Mouse (Mus musculus): ENCODE data around the gene Prr30. TPM values are rescaled to one million over a fixed set of nuclear protein-coding genes. Genes with fewer than 3 reads are reported as not detected.

The Prr30 gene
- not detected for polyA plus RNA-seq (2017; shearing (Covaris generic))

DNA sequence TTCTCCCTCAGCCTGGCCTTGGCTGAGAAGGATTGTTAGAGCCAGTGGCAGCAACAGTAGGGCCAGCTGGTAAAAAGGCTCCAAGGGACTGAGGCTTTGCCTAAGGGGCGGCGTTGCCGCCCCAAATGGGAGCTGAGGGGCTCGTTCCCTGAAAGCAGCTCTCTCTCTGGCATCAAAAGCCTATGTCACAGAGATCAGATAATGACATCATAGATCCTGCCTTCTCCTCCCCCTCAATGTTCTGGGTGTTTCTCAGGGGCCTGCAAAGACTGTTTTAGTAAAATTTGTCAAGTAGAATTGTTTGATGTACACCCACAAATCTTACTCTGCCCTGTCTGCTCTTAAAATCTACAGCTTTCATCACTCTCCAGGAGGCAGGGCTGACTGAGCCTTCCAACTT, at the start of gene Prr30:
Gene Prr30, minus strand, starts transcription at position 101 of the 400 bp plus-strand sequence.

Measured in naive thymus-derived CD4-positive, alpha-beta T cell, adult 5 months (primary cell).